8 mouse cellular contexts compared by ENCODE assay signal in the genomic region with DNA sequence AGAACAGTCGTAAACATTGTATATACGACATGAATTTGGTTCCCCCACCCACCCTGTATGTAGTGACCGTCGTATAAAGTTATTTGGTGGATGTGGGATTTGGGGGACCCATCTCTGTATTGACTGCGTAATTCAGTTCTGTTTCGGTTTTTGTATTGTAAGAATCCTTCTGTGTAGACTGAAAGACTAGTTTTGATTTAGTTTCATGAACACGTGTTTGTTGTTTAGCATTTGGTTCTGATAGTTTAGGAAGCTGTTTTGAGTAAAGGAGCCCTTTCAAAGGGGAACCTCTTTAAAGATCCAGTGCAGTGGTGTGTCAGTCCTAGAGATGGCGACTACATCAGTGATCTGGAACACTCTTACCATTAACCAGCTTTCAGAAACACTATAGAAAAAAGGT. TPM values are rescaled to one million over a fixed set of nuclear protein-coding genes. Genes with fewer than 3 reads are reported as not detected.
DNase-seq lines count a peak whose midpoint lies in the region; ATAC-seq and TF ChIP-seq lines count a peak whose summit lies in the region.

No protein-coding gene starts in this region.

- DNase-seq in heart, postnatal 10 days = no peak
- no peak for DNase-seq in hindbrain, embryonic 11.5 days (ENCODE audit: low spot score)
- DNase-seq in midbrain, embryonic 11.5 days (ENCODE audit: low spot score, missing footprints) = peak; percentile 84
- DNase-seq in embryo, embryonic 11 days = no peak
- no peak for DNase-seq in spleen, adult 12 weeks (ENCODE audit: low spot score)

- no peaks in the 10 kb centered on the region for H3K36me3 ChIP-seq in heart, embryonic 11.5 days (ENCODE audit: control insufficient read depth, insufficient read depth, low read length)
- no peaks in the 10 kb centered on the region for H3K36me3 ChIP-seq in ES-Bruce4 (ENCODE audit: control insufficient read depth, insufficient read depth, low read length, poor library complexity, severe bottlenecking)
- H3K36me3 ChIP-seq in hindbrain, embryonic 11.5 days (ENCODE audit: control insufficient read depth, insufficient read depth, low read length) = no peaks in the 10 kb centered on the region
- no peaks in the 10 kb centered on the region for H3K36me3 ChIP-seq in midbrain, embryonic 11.5 days (ENCODE audit: control insufficient read depth, insufficient read depth, low read length)

- no peak for TF ChIP-seq CTCF in ES-Bruce4 (IDR thresholded peaks at IDR 0.05; ENCODE audit: low read depth, low read length)

- intact Hi-C loops in heart, postnatal 10 days (cut with DNase I) = loop anchor here (5.0 kb wide), 2 partner anchors 82 to 153 kb away; no protein-coding TSS in a partner anchor

- ATAC-seq in heart, embryonic 11.5 days (replicated peaks; ENCODE audit: insufficient number of reproducible peaks, low FRiP score, low TSS enrichment) = no peak
- no peak for ATAC-seq in hindbrain, embryonic 11.5 days (ENCODE audit: low FRiP score)
- ATAC-seq in midbrain, embryonic 11.5 days (ENCODE audit: low FRiP score) = no peak
- ATAC-seq in frontal cortex, adult (ENCODE audit: low TSS enrichment) = no peak

- no peaks in the 10 kb centered on the region for H3K9me3 ChIP-seq in heart, embryonic 11.5 days (replicated peaks; ENCODE audit: control insufficient read depth, low read length)
- H3K9me3 ChIP-seq in ES-Bruce4 (replicated peaks; ENCODE audit: control insufficient read depth, insufficient read depth, low read length, poor library complexity, severe bottlenecking) = no peaks in the 10 kb centered on the region
- no peaks in the 10 kb centered on the region for H3K9me3 ChIP-seq in hindbrain, embryonic 11.5 days (ENCODE audit: control insufficient read depth, low read length)
- no peaks in the 10 kb centered on the region for H3K9me3 ChIP-seq in midbrain, embryonic 11.5 days (ENCODE audit: control insufficient read depth, low read length)

- peak overlapping the region; percentile 93 for H3K4me3 ChIP-seq in heart, embryonic 11.5 days (ENCODE audit: low read depth, low read length)
- peak overlapping the region; percentile 88 for H3K4me3 ChIP-seq in ES-Bruce4 (ENCODE audit: low read depth, low read length)
- peak overlapping the region; percentile 92 for H3K4me3 ChIP-seq in hindbrain, embryonic 11.5 days (ENCODE audit: low read depth, low read length)
- peak overlapping the region; percentile 93 for H3K4me3 ChIP-seq in midbrain, embryonic 11.5 days (ENCODE audit: low read depth, low read length)

- no peak overlapping the region for H3K27ac ChIP-seq in heart, embryonic 11.5 days (ENCODE audit: low read depth, low read length)
- no peak overlapping the region for H3K27ac ChIP-seq in ES-Bruce4 (ENCODE audit: insufficient read depth, low read length)
- no peak overlapping the region for H3K27ac ChIP-seq in hindbrain, embryonic 11.5 days (ENCODE audit: low read depth, low read length)
- H3K27ac ChIP-seq in midbrain, embryonic 11.5 days (ENCODE audit: low read depth, low read length) = no peak overlapping the region

- WGBS in heart, embryonic 11.5 days (ENCODE audit: insufficient replicate concordance) = 21% methylated on average over 8 of the region's 8 CpGs
- WGBS in hindbrain, embryonic 11.5 days = 22% methylated on average over 8 of the region's 8 CpGs
- WGBS in midbrain, embryonic 11.5 days = 17% methylated on average over 8 of the region's 8 CpGs

- H3K4me1 ChIP-seq in heart, embryonic 11.5 days (ENCODE audit: control insufficient read depth, insufficient read depth, low read length) = peaks cover 27% of the 10 kb centered on the region
- no peaks in the 10 kb centered on the region for H3K4me1 ChIP-seq in ES-Bruce4 (ENCODE audit: control insufficient read depth, insufficient read depth, low read length)
- 0 out of 2 replicates have a peak, but pooled peaks cover 3% of the 10 kb centered on the region for H3K4me1 ChIP-seq in hindbrain, embryonic 11.5 days (replicated peaks; ENCODE audit: control insufficient read depth, insufficient read depth, low read length)
- H3K4me1 ChIP-seq in midbrain, embryonic 11.5 days (ENCODE audit: control insufficient read depth, insufficient read depth, low read length) = peaks cover 10% of the 10 kb centered on the region

- TF ChIP-seq POLR2A in ES-Bruce4 (IDR thresholded peaks at IDR 0.05; ENCODE audit: insufficient read depth, low read length) = no peak

- TF ChIP-seq EP300 in ES-Bruce4 (IDR thresholded peaks at IDR 0.05; ENCODE audit: insufficient read depth, low read depth, low read length) = no peak

- no peaks in the 10 kb centered on the region for H3K27me3 ChIP-seq in heart, embryonic 11.5 days (ENCODE audit: control insufficient read depth, insufficient read depth, low read length)
- H3K27me3 ChIP-seq in ES-Bruce4 (ENCODE audit: control insufficient read depth, insufficient read depth, low read length, poor library complexity, severe bottlenecking) = no peaks in the 10 kb centered on the region
- no peaks in the 10 kb centered on the region for H3K27me3 ChIP-seq in hindbrain, embryonic 11.5 days (ENCODE audit: control insufficient read depth, insufficient read depth, low read length)
- H3K27me3 ChIP-seq in midbrain, embryonic 11.5 days (ENCODE audit: control insufficient read depth, insufficient read depth, low read length) = no peaks in the 10 kb centered on the region

- H3K4me2 ChIP-seq in heart, embryonic 11.5 days = peak overlapping the region; percentile 91
- peak overlapping the region; percentile 77 for H3K4me2 ChIP-seq in hindbrain, embryonic 11.5 days (replicated peaks; ENCODE audit: low read depth, low read length)
- peak overlapping the region; percentile 43 for H3K4me2 ChIP-seq in midbrain, embryonic 11.5 days

- peak overlapping the region; percentile 96 for H3K9ac ChIP-seq in heart, embryonic 11.5 days (ENCODE audit: low read depth, low read length)
- peak overlapping the region; percentile 99 for H3K9ac ChIP-seq in ES-Bruce4 (ENCODE audit: low read depth, poor library complexity, severe bottlenecking)
- H3K9ac ChIP-seq in hindbrain, embryonic 11.5 days (ENCODE audit: low read depth, low read length) = peak overlapping the region; percentile 91
- H3K9ac ChIP-seq in midbrain, embryonic 11.5 days (ENCODE audit: low read length) = peak overlapping the region; percentile 93

RNA-seq across cellular contexts. Expression of a gene that starts 1.4 kb away (rescaled TPM):
- 35.0 and 38.4 TPM in 2 replicates for polyA plus RNA-seq in heart, embryonic 11.5 days (2014; fragmentation: Nextera tagmentation; extraction: Ambion mirVana)
- 10 to 100 TPM; 16.6 to 18.8 TPM for total RNA-seq in heart, postnatal 10 days (2021)
- 54.4 and 54.7 TPM in 2 replicates for polyA plus RNA-seq in ES-Bruce4 (2011; ENCODE audit: insufficient read depth, insufficient read length, low read depth, missing spikeins)
- 51.7 and 57.6 TPM in 2 replicates for polyA plus RNA-seq in hindbrain, embryonic 11.5 days (2014; fragmentation: Nextera tagmentation; extraction: Ambion mirVana)
- 48.6 and 54.7 TPM in 2 replicates for polyA plus RNA-seq in midbrain, embryonic 11.5 days (2014; fragmentation: Nextera tagmentation; extraction: Ambion mirVana)
